Mouse (Mus musculus): ENCODE measurements around the gene Fam120b.

GRCm38 (mm10) chr17:15432036-15432435 lies 36.0 kb downstream of the Fam120b start:
- TF ChIP-seq POLR2A (IDR thresholded peaks at IDR 0.05; ENCODE audit: borderline replicate concordance, insufficient read depth, low read length) (no peak), CTCF (IDR thresholded peaks at IDR 0.05; ENCODE audit: borderline replicate concordance, insufficient read depth, low read depth, low read length) (no peak)

Measured in cerebellum, adult 2 months (tissue).